Mouse (Mus musculus) liver, embryonic 16.5 days (tissue): ENCODE data around the gene Cygb. TPM values are rescaled to one million over a fixed set of nuclear protein-coding genes. Genes with fewer than 3 reads are reported as not detected.

Experiments used
- ATAC-seq: fragments of 200-750 bp; cut with Nextera tagmentation; 2 replicates; pipeline ENCODE4 v1.8.0; 2017; ENCODE audit warnings: low read depth, mild to moderate bottlenecking, moderate number of reproducible peaks, moderate library complexity
- H3K27ac ChIP-seq: fragments of 300-500 bp; sonication (generic); 2 replicates; pipeline ENCODE4 v1.5.1; 2014; ENCODE audit warnings: mild to moderate bottlenecking, low read length
- H3K27me3 ChIP-seq: fragments of 300-500 bp; sonication (generic); 2 replicates; pipeline ENCODE4 v1.6.1; 2014; ENCODE audit warnings: low read depth, low read length, mixed read lengths; ENCODE audit not compliant: control insufficient read depth, insufficient read depth
- H3K36me3 ChIP-seq: fragments of 300-500 bp; sonication (generic); 2 replicates; pipeline ENCODE4 v1.6.1; 2014; ENCODE audit warnings: mild to moderate bottlenecking; ENCODE audit not compliant: control insufficient read depth, insufficient read depth
- H3K4me1 ChIP-seq: fragments of 300-500 bp; sonication (generic); 2 replicates; pipeline ENCODE4 v1.6.1; 2014; ENCODE audit warnings: low read depth, low read length, mixed read lengths; ENCODE audit not compliant: control insufficient read depth
- H3K4me2 ChIP-seq: fragments of 300-500 bp; sonication (generic); 2 replicates; pipeline ENCODE4 v1.6.1; 2014; ENCODE audit warnings: low read depth, low read length, mixed read lengths
- H3K4me3 ChIP-seq: fragments of 300-500 bp; sonication (generic); 2 replicates; pipeline ENCODE4 v1.5.1; 2014; ENCODE audit warnings: low read depth, mild to moderate bottlenecking, low read length
- H3K9ac ChIP-seq: fragments of 300-500 bp; sonication (generic); 2 replicates; pipeline ENCODE4 v1.6.1; 2014; ENCODE audit warnings: low read depth, low read length
- H3K9me3 ChIP-seq: fragments of 300-500 bp; sonication (generic); replicated peaks from 2 replicates; pipeline ENCODE4 v1.6.1; 2016; ENCODE audit warnings: low read length; ENCODE audit not compliant: control insufficient read depth
- WGBS: fragments of 180-500 bp; shearing (Covaris S2); extraction: QIAGEN DNeasy Blood & Tissue Kit; methylation state at CpG from one replicate; pipeline ENCODE4 v1.1.7; 2014; ENCODE audit not compliant: insufficient replicate concordance; 5-methylcytosine and 5-hydroxymethylcytosine counted together
- polyA plus RNA-seq: library from polyadenylated mRNA; unstranded; fragments of >200 nt; fragmentation: Nextera tagmentation; extraction: Ambion mirVana; gene quantifications from 2 replicates; pipeline ENCODE4 v1.2.1, GENCODE M21; 2015

Cygb gene
- polyA plus RNA-seq, 1 experiment from 2014 or later: 1.1 TPM

DNA sequence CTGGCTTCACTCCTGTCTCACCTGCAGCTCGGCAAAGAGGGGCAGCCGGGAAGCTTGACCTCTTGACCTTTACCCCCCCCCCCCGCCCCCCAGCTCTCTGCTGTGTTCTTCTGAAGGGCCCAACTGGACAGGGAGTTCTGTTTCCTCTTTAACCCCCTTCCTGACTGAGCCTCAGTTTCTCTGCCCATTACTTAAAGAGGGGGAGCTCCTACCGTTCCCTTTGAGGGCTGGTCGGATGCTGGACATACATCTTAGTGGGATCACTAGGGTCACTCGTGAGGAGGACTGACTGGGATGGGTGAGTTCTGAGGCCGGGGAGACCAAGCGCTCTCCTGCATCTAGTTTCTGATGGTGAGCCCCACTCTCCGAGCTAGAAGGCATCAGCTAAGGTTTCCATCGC is 879 bp downstream of the Cygb start, which contains the start of gene Prcd:
Prcd (plus strand) TSS at position 301 of the 400 bp plus-strand sequence.
- ATAC-seq: no peak
- 16% methylated on average over 9 of the region's 10 CpGs for WGBS
- no peaks in the 10 kb centered on the region for H3K9me3 ChIP-seq
- H3K4me3 ChIP-seq: peak within 1 kb of the TSS; percentile 45
- no peaks in the 10 kb centered on the region for H3K36me3 ChIP-seq
- H3K27ac ChIP-seq: no peak within 1 kb of the TSS
- peaks cover 41% of the 10 kb centered on the region for H3K27me3 ChIP-seq
- 0 out of 2 replicates have a peak within 1 kb of the TSS, but pooled peaks have one; percentile 17 for H3K9ac ChIP-seq
- H3K4me1 ChIP-seq: peaks cover 14% of the 10 kb centered on the region
- peak within 1 kb of the TSS; percentile 52 for H3K4me2 ChIP-seq

GRCm38 (mm10) chr11:116652330-116653098 is 1.6 kb downstream of the Cygb start:
- no peak for ATAC-seq
- no peaks in the 10 kb centered on the region for H3K36me3 ChIP-seq
- H3K4me2 ChIP-seq: no peak overlapping the region
- H3K27ac ChIP-seq: no peak overlapping the region
- no peaks in the 10 kb centered on the region for H3K9me3 ChIP-seq
- WGBS: 58% methylated on average over 25 of the region's 25 CpGs
- H3K27me3 ChIP-seq: peaks cover 41% of the 10 kb centered on the region
- no peak overlapping the region for H3K4me3 ChIP-seq
- no peak overlapping the region for H3K9ac ChIP-seq
- peaks cover 13% of the 10 kb centered on the region for H3K4me1 ChIP-seq

DNA sequence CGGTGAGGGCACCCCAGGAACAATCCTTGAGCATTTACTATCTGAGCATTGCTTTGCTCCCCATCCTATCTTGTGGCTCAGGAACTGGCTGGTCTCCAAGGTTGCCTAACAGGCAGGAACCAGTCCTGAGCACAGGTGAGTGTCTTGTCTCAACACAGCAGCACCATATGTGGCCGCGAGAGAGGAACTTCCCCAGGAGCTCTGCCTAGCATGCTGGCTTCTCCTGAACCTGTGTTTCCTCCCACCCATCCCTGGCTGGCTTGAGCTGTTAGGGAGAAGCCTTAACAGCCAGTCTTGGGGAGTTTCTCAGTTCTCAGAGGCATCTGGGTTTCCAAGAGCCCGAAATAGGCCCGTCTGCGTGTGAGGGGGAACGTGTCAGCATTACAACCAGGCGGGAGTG is 2.8 kb downstream of the Cygb start:
- WGBS: 55% methylated on average over 8 of the region's 8 CpGs
- H3K4me3 ChIP-seq: no peak overlapping the region
- H3K27ac ChIP-seq: no peak overlapping the region
- no peaks in the 10 kb centered on the region for H3K36me3 ChIP-seq
- no peak overlapping the region for H3K4me2 ChIP-seq
- H3K27me3 ChIP-seq: peaks cover 41% of the 10 kb centered on the region
- H3K9ac ChIP-seq: no peak overlapping the region
- peaks cover 16% of the 10 kb centered on the region for H3K4me1 ChIP-seq
- ATAC-seq: no peak
- H3K9me3 ChIP-seq: no peaks in the 10 kb centered on the region

- Histone ChIP-seq H3K9ac (no peak overlapping the region), H3K9me3 (no peaks in the 10 kb centered on the region), H3K4me2 (no peak overlapping the region), H3K27ac (no peak overlapping the region), H3K27me3 (peaks cover 41% of the 10 kb centered on the region), H3K4me1 (peaks cover 16% of the 10 kb centered on the region), H3K36me3 (no peaks in the 10 kb centered on the region), H3K4me3 (no peak overlapping the region)
- 64% methylated on average over 8 of the region's 8 CpGs for WGBS
- no peak for ATAC-seq
Observed at GRCm38 (mm10) chr11:116650811-116651210, 3.3 kb downstream of the Cygb start.

- H3K9ac ChIP-seq: no peak overlapping the region
Observed at GRCm38 (mm10) chr11:116649711-116650337, 4.3 kb downstream of the Cygb start.

DNA sequence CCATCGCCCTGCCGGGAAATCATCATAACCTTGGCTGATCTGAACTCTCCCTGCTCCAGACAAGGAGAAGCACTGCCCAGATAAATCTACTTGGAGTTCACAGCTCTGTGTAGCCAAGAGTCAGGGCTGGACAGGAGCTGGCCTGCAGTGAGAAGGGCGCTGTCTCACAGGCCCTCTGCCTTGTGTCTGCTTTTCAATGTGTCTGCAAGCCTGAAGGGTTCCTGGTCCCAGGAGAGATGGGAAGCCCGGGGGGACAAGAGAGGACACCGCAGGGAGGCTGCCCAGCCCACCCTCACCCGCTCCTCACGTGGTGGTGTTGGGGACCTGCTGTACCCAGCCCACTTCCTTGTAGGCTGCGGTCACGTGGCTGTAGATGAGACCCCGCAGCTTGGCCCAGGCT is 5.1 kb downstream of the Cygb start:
- Histone ChIP-seq H3K9me3 (no peaks in the 10 kb centered on the region), H3K27me3 (peaks cover 27% of the 10 kb centered on the region), H3K36me3 (no peaks in the 10 kb centered on the region), H3K27ac (no peak overlapping the region), H3K4me1 (peaks cover 16% of the 10 kb centered on the region), H3K4me2 (no peak overlapping the region), H3K9ac (no peak overlapping the region), H3K4me3 (no peak overlapping the region)
- 74% methylated on average over 10 of the region's 10 CpGs for whole genome bisulfite sequencing
- ATAC-seq: no peak

More at GRCm38 (mm10) chr11:116649711-116650337, 4.3 kb downstream of the Cygb start:
- Histone ChIP-seq H3K4me3 (no peak overlapping the region), H3K4me1 (peaks cover 16% of the 10 kb centered on the region), H3K36me3 (no peaks in the 10 kb centered on the region), H3K27me3 (peaks cover 36% of the 10 kb centered on the region), H3K27ac (no peak overlapping the region), H3K4me2 (no peak overlapping the region), H3K9me3 (no peaks in the 10 kb centered on the region)
- ATAC-seq: no peak
- 74% methylated on average over 13 of the region's 13 CpGs for WGBS

- Histone ChIP-seq H3K4me1 (peaks cover 13% of the 10 kb centered on the region), H3K27me3 (peaks cover 25% of the 10 kb centered on the region)
- ATAC-seq: no peak
Observed at GRCm38 (mm10) chr11:116648213-116648921, 5.7 kb downstream of the Cygb start.

GRCm38 (mm10) chr11:116647340-116647991 is 6.6 kb downstream of the Cygb start:
- H3K9ac ChIP-seq: peak overlapping the region; percentile 40; the same call in 1 of the 2 replicates
- H3K27ac ChIP-seq: peak overlapping the region; percentile 22; the same call in 1 of the 2 replicates

More at GRCm38 (mm10) chr11:116648213-116648921, 5.7 kb downstream of the Cygb start:
- no peaks in the 10 kb centered on the region for H3K9me3 ChIP-seq
- H3K4me2 ChIP-seq: no peak overlapping the region
- H3K27ac ChIP-seq: no peak overlapping the region
- no peak overlapping the region for H3K4me3 ChIP-seq
- no peak overlapping the region for H3K9ac ChIP-seq
- 63% methylated on average over 18 of the region's 18 CpGs for WGBS
- H3K36me3 ChIP-seq: no peaks in the 10 kb centered on the region

More at GRCm38 (mm10) chr11:116647340-116647991, 6.6 kb downstream of the Cygb start:
- H3K4me1 ChIP-seq: peaks cover 14% of the 10 kb centered on the region
- ATAC-seq: peak; percentile 73
- H3K36me3 ChIP-seq: no peaks in the 10 kb centered on the region
- H3K4me3 ChIP-seq: no peak overlapping the region
- WGBS: 33% methylated on average over 11 of the region's 11 CpGs
- peaks cover 16% of the 10 kb centered on the region for H3K27me3 ChIP-seq
- no peaks in the 10 kb centered on the region for H3K9me3 ChIP-seq
- H3K4me2 ChIP-seq: no peak overlapping the region
